9 mouse cellular contexts compared by ENCODE assay signal in genomic region chr7:109804843-109805242, GRCm38 (mm10). TPM values are rescaled to one million over a fixed set of nuclear protein-coding genes. Genes with fewer than 3 reads are reported as not detected.
DNase-seq lines count a peak whose midpoint lies in the region; ATAC-seq and TF ChIP-seq lines count a peak whose summit lies in the region.
"Had no signal": no experiment of that assay in that cellular context is flagged by ENCODE, and none has a peak within 500 bp of the region (broad histone marks: within the 10 kb centered on the region; RNA-seq: fewer than 3 reads in every experiment).

No protein-coding gene starts in this region.

- no peak for DNase-seq in hindbrain, postnatal 0 days (ENCODE audit: low spot score)
- DNase-seq in hindbrain, embryonic 14.5 days (ENCODE audit: low spot score) = no peak
- peak; percentile 45 for DNase-seq in CD4-positive helper T cell, adult 2 months (ENCODE audit: low read depth, low spot score)
- DNase-seq in adrenal gland, postnatal 10 days = peak; percentile 22
- peak; percentile 11 to 26 for DNase-seq in spleen, adult 2 months (ENCODE audit: low read depth in 1 of 2, low spot score in 2 of 2)
- no peak for DNase-seq in frontal cortex, postnatal 25 days (ENCODE audit: low spot score in 2 of 2)
- no peak for DNase-seq in layer of hippocampus, adult 9-11 months

- H3K9ac ChIP-seq in hindbrain, postnatal 0 days (replicated peaks; ENCODE audit: low read length) = no peak overlapping the region
- H3K9ac ChIP-seq in hindbrain, embryonic 14.5 days = no peak overlapping the region
- H3K9ac ChIP-seq: embryonic facial prominence, embryonic 12.5 days had no signal

- H3K4me2 ChIP-seq in hindbrain, postnatal 0 days (ENCODE audit: low read depth, low read length) = no peak overlapping the region
- no peak overlapping the region for H3K4me2 ChIP-seq in hindbrain, embryonic 14.5 days (replicated peaks)
- H3K4me2 ChIP-seq: embryonic facial prominence, embryonic 12.5 days had no signal

- no peaks in the 10 kb centered on the region for H3K27me3 ChIP-seq in hindbrain, postnatal 0 days (ENCODE audit: insufficient read depth, low read length)
- no peaks in the 10 kb centered on the region for H3K27me3 ChIP-seq in hindbrain, embryonic 14.5 days (ENCODE audit: control insufficient read depth, insufficient read depth, low read length)
- H3K27me3 ChIP-seq in spleen, adult 2 months (ENCODE audit: control insufficient read depth, insufficient read depth, low read length) = 0 out of 2 replicates have a peak, but pooled peaks cover 2% of the 10 kb centered on the region
- H3K27me3 ChIP-seq: embryonic facial prominence, embryonic 12.5 days had no signal

- no peak for TF ChIP-seq POLR2A in spleen, adult 2 months (IDR thresholded peaks at IDR 0.05; ENCODE audit: low read depth, low read length)

- ATAC-seq in hindbrain, postnatal 0 days = no peak
- ATAC-seq in hindbrain, embryonic 14.5 days (ENCODE audit: low FRiP score) = no peak
- ATAC-seq in erythroblast, adult 5-6 weeks (replicated peaks; ENCODE audit: low FRiP score, poor library complexity, severe bottlenecking) = peak; percentile 79

- no peaks in the 10 kb centered on the region for H3K36me3 ChIP-seq in hindbrain, postnatal 0 days (ENCODE audit: insufficient read depth, low read length)
- no peaks in the 10 kb centered on the region for H3K36me3 ChIP-seq in hindbrain, embryonic 14.5 days (replicated peaks; ENCODE audit: control insufficient read depth, insufficient read depth)
- H3K36me3 ChIP-seq in spleen, adult 2 months (ENCODE audit: control insufficient read depth, insufficient read depth, low read length) = no peaks in the 10 kb centered on the region
- H3K36me3 ChIP-seq: embryonic facial prominence, embryonic 12.5 days had no signal

- TF ChIP-seq CTCF in hindbrain, postnatal 0 days (IDR thresholded peaks at IDR 0.05; ENCODE audit: low read depth) = peak; percentile 48
- no peak for TF ChIP-seq CTCF in spleen, adult 2 months (IDR thresholded peaks at IDR 0.05; ENCODE audit: extremely low read depth, insufficient read depth, insufficient read length, insufficient replicate concordance)

- no peak overlapping the region for H3K4me3 ChIP-seq in hindbrain, postnatal 0 days (ENCODE audit: low read length)
- no peak overlapping the region for H3K4me3 ChIP-seq in hindbrain, embryonic 14.5 days (replicated peaks; ENCODE audit: low read length)
- H3K4me3 ChIP-seq in spleen, adult 2 months (ENCODE audit: extremely low read depth, insufficient read depth, insufficient read length) = no peak overlapping the region
- H3K4me3 ChIP-seq: embryonic facial prominence, embryonic 12.5 days had no signal

- no peaks in the 10 kb centered on the region for H3K9me3 ChIP-seq in hindbrain, postnatal 0 days (ENCODE audit: low read length)
- H3K9me3 ChIP-seq in hindbrain, embryonic 14.5 days (ENCODE audit: control insufficient read depth, low read length) = no peaks in the 10 kb centered on the region
- H3K9me3 ChIP-seq: embryonic facial prominence, embryonic 12.5 days had no signal

- H3K4me1 ChIP-seq in hindbrain, postnatal 0 days (ENCODE audit: insufficient read depth, low read length) = no peaks in the 10 kb centered on the region; the same call in 1 of the 2 replicates
- H3K4me1 ChIP-seq in hindbrain, embryonic 14.5 days (replicated peaks; ENCODE audit: control insufficient read depth, insufficient read depth, low read length) = no peaks in the 10 kb centered on the region
- H3K4me1 ChIP-seq in spleen, adult 2 months (ENCODE audit: control insufficient read depth, insufficient read depth, insufficient read length) = no peaks in the 10 kb centered on the region
- H3K4me1 ChIP-seq: embryonic facial prominence, embryonic 12.5 days had no signal

- H3K27ac ChIP-seq in hindbrain, postnatal 0 days = no peak overlapping the region
- no peak overlapping the region for H3K27ac ChIP-seq in hindbrain, embryonic 14.5 days
- no peak overlapping the region for H3K27ac ChIP-seq in spleen, adult 2 months (ENCODE audit: insufficient read depth, low read length)
- H3K27ac ChIP-seq: embryonic facial prominence, embryonic 12.5 days had no signal

- 72% methylated on average over 6 of the region's 6 CpGs for WGBS in hindbrain, postnatal 0 days
- WGBS in hindbrain, embryonic 14.5 days = 72% methylated on average over 6 of the region's 6 CpGs
- 44% methylated on average over 6 of the region's 6 CpGs for WGBS in spleen, adult 2 months

RNA-seq across cellular contexts. Expression of gene Nrip3, which starts 23.0 kb away (rescaled TPM):
- total RNA-seq in hindbrain, postnatal 0 days (2014; rRNA removed) = 24.4 and 25.9 TPM in 2 replicates
- polyA plus RNA-seq in hindbrain, postnatal 0 days (2015; fragmentation: Nextera tagmentation; extraction: Ambion mirVana) = 24.4 and 25.0 TPM in 2 replicates
- 12.6 and 14.1 TPM in 2 replicates for polyA plus RNA-seq in hindbrain, embryonic 14.5 days (2014; fragmentation: Nextera tagmentation; extraction: Ambion mirVana)
- total RNA-seq in adrenal gland, postnatal 10 days (2021) = 1 to 10 TPM; 1.2 to 1.4 TPM
- total RNA-seq in erythroblast, adult 5-6 weeks (2015; ENCODE audit: low replicate concordance) = 10.7 and 14.0 TPM in 2 replicates
- total RNA-seq in erythroblast, adult 5-6 weeks (2017; ENCODE audit: low replicate concordance) = 9.9 and 19.9 TPM in 2 replicates
- 0.38 and 0.67 TPM in 2 replicates for polyA plus RNA-seq in spleen, adult 2 months (2012; rRNA removed)

RNA-seq across cellular contexts. Expression of gene Tmem9b, which starts 52.2 kb away (rescaled TPM):
- 224 and 308 TPM in 2 replicates for total RNA-seq in hindbrain, postnatal 0 days (2014; rRNA removed)
- polyA plus RNA-seq in hindbrain, postnatal 0 days (2015; fragmentation: Nextera tagmentation; extraction: Ambion mirVana) = 159 and 163 TPM in 2 replicates
- polyA plus RNA-seq in hindbrain, embryonic 14.5 days (2014; fragmentation: Nextera tagmentation; extraction: Ambion mirVana) = 149 TPM in 2 replicates
- total RNA-seq in adrenal gland, postnatal 10 days (2021) = 10 to 100 TPM; 36.3 to 36.7 TPM
- total RNA-seq in erythroblast, adult 5-6 weeks (2015; ENCODE audit: low replicate concordance) = 30.7 and 31.8 TPM in 2 replicates
- 13.0 and 18.7 TPM in 2 replicates for total RNA-seq in erythroblast, adult 5-6 weeks (2017; ENCODE audit: low replicate concordance)
- polyA plus RNA-seq in spleen, adult 2 months (2012; rRNA removed) = 18.3 and 24.5 TPM in 2 replicates

Comparison
In these comparisons a context has a peak if more than half of its experiments do, and no peak if none do; other contexts are left out.
1. DNase-seq: peak in CD4-positive helper T cell, adult 2 months (single experiment), adrenal gland, postnatal 10 days (single experiment) and spleen, adult 2 months (2 of 2); none in hindbrain, postnatal 0 days (single experiment), hindbrain, embryonic 14.5 days (single experiment), frontal cortex, postnatal 25 days (0 of 2) and layer of hippocampus, adult 9-11 months (single experiment).
2. RNA of gene Nrip3, which starts 23.0 kb away (total RNA-seq): 24.4 to 25.9 TPM in hindbrain, postnatal 0 days and 9.9 to 19.9 TPM in erythroblast, adult 5-6 weeks; 1.2 to 1.4 TPM in adrenal gland, postnatal 10 days; every median in the first group is over 4 times any median in the second.